Mouse (Mus musculus): ENCODE data around the gene Bnc2. TPM values are rescaled to one million over a fixed set of nuclear protein-coding genes. Genes with fewer than 3 reads are reported as not detected.

The Bnc2 gene
- polyA plus RNA-seq, 1 experiment = 1.1 TPM

DNA sequence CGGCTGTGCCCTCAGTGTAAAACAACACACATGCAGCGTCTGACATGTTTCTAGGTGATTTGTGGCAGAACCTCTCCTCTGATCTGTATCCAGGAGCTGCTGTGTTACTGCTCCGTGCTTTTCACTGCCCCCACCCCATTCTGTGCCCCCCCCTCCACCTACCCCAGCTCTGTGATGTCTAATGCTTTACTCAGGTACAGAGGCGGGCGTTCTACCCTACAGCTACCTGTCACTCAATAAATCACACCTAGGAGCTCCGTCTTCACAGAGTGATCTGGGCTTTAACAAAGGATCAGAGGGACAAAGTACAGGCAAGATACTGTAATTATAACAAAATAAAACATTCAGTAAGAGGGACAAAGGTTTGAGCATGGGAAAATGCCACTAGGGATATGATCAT, 192.4 kb downstream of the Bnc2 start:
- H3K27me3 ChIP-seq (ENCODE audit: control insufficient read depth, insufficient read depth, low read length) = no peaks in the 10 kb centered on the region
- no peak overlapping the region for H3K4me3 ChIP-seq (ENCODE audit: low read depth, low read length)
- TF ChIP-seq POLR2A (IDR thresholded peaks at IDR 0.05; ENCODE audit: low read depth, low read length) (no peak), CTCF (IDR thresholded peaks at IDR 0.05; ENCODE audit: extremely low read depth, insufficient read length, insufficient replicate concordance, low read depth, low read length) (no peak)
- no peaks in the 10 kb centered on the region for H3K4me1 ChIP-seq (ENCODE audit: control insufficient read depth, insufficient read depth, insufficient read length, low read length)
- no peak overlapping the region for H3K27ac ChIP-seq (ENCODE audit: insufficient read depth, low read depth, low read length)
- H3K36me3 ChIP-seq (ENCODE audit: control insufficient read depth, insufficient read depth, low read length) = no peaks in the 10 kb centered on the region
- WGBS = 21% methylated on average over 6 of the region's 6 CpGs

GRCm38 (mm10) chr4:84472643-84473042, 202.4 kb downstream of the Bnc2 start:
- Histone ChIP-seq H3K4me3 (ENCODE audit: low read depth, low read length) (no peak overlapping the region), H3K27ac (ENCODE audit: insufficient read depth, low read depth, low read length) (no peak overlapping the region), H3K36me3 (ENCODE audit: control insufficient read depth, insufficient read depth, low read length) (no peaks in the 10 kb centered on the region), H3K4me1 (ENCODE audit: control insufficient read depth, insufficient read depth, insufficient read length, low read length) (no peaks in the 10 kb centered on the region), H3K27me3 (ENCODE audit: control insufficient read depth, insufficient read depth, low read length) (no peaks in the 10 kb centered on the region)
- 55% methylated on average over 2 of the region's 2 CpGs for WGBS
- TF ChIP-seq POLR2A (IDR thresholded peaks at IDR 0.05; ENCODE audit: low read depth, low read length) = no peak
- no peak for TF ChIP-seq CTCF (IDR thresholded peaks at IDR 0.05; ENCODE audit: extremely low read depth, insufficient read length, insufficient replicate concordance, low read depth, low read length)

DNA sequence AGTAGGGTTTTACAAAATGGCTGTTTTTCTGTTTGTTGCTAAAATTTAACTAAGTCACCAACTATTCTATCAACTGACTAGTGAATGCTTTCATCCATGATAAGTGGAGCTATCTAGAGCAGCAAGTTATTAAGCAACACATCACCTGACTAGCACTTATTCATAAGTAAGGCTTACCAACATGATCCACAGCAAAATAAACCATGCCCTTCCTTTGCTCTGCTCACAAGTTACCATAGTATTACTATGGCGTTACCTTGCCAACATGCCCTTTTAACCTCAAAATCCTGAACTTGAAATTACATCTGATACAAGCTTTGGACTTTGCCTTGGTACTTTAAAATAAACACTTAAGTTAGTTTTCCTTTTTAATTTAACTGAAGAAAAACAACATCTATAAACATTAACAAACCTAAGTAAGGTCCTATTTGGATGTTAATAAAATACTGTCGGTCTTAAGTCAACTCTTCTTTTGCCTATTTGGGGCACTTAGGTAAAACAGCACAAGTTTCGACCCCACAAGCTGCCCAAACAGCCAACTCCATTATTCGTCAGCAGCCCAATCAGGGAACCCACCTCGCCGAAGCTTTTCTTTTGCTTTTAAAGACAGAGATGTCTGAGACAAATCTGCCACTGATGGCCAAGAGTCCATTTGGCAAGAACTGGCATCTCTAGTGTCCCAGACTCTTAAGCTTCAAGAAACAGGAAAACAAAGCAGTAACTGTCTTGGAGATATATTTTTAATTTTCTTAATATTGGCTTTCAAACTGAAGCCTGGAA, 204.8 kb downstream of the Bnc2 start:
- TF ChIP-seq POLR2A (IDR thresholded peaks at IDR 0.05; ENCODE audit: low read depth, low read length) (no peak), CTCF (IDR thresholded peaks at IDR 0.05; ENCODE audit: extremely low read depth, insufficient read length, insufficient replicate concordance, low read depth, low read length) (no peak)
- Histone ChIP-seq H3K36me3 (ENCODE audit: control insufficient read depth, insufficient read depth, low read length) (no peaks in the 10 kb centered on the region), H3K4me3 (ENCODE audit: low read depth, low read length) (no peak overlapping the region), H3K27me3 (ENCODE audit: control insufficient read depth, insufficient read depth, low read length) (no peaks in the 10 kb centered on the region), H3K27ac (ENCODE audit: insufficient read depth, low read depth, low read length) (no peak overlapping the region), H3K4me1 (ENCODE audit: control insufficient read depth, insufficient read depth, insufficient read length, low read length) (no peaks in the 10 kb centered on the region)
- WGBS = 76% methylated on average over 6 of the region's 6 CpGs

- H3K36me3 ChIP-seq (ENCODE audit: control insufficient read depth, insufficient read depth, low read length) = no peaks in the 10 kb centered on the region
- no peak overlapping the region for H3K27ac ChIP-seq (ENCODE audit: insufficient read depth, low read depth, low read length)
- H3K4me1 ChIP-seq (ENCODE audit: control insufficient read depth, insufficient read depth, insufficient read length, low read length) = no peaks in the 10 kb centered on the region
- H3K4me3 ChIP-seq (ENCODE audit: low read depth, low read length) = no peak overlapping the region
- WGBS = 85% methylated on average over 4 of the region's 4 CpGs
- TF ChIP-seq CTCF (IDR thresholded peaks at IDR 0.05; ENCODE audit: extremely low read depth, insufficient read length, insufficient replicate concordance, low read depth, low read length) (no peak), POLR2A (IDR thresholded peaks at IDR 0.05; ENCODE audit: low read depth, low read length) (no peak)
- no peaks in the 10 kb centered on the region for H3K27me3 ChIP-seq (ENCODE audit: control insufficient read depth, insufficient read depth, low read length)
Measured at GRCm38 (mm10) chr4:84469400-84469799, 205.7 kb downstream of the Bnc2 start.

GRCm38 (mm10) chr4:84467722-84468121, 207.4 kb downstream of the Bnc2 start:
- Histone ChIP-seq H3K27me3 (ENCODE audit: control insufficient read depth, insufficient read depth, low read length) (no peaks in the 10 kb centered on the region), H3K4me1 (ENCODE audit: control insufficient read depth, insufficient read depth, insufficient read length, low read length) (no peaks in the 10 kb centered on the region), H3K27ac (ENCODE audit: insufficient read depth, low read depth, low read length) (no peak overlapping the region), H3K36me3 (ENCODE audit: control insufficient read depth, insufficient read depth, low read length) (no peaks in the 10 kb centered on the region), H3K4me3 (ENCODE audit: low read depth, low read length) (no peak overlapping the region)
- 85% methylated on average over 3 of the region's 3 CpGs for WGBS
- TF ChIP-seq POLR2A (IDR thresholded peaks at IDR 0.05; ENCODE audit: low read depth, low read length) = no peak
- TF ChIP-seq CTCF (IDR thresholded peaks at IDR 0.05; ENCODE audit: extremely low read depth, insufficient read length, insufficient replicate concordance, low read depth, low read length) = no peak

DNA sequence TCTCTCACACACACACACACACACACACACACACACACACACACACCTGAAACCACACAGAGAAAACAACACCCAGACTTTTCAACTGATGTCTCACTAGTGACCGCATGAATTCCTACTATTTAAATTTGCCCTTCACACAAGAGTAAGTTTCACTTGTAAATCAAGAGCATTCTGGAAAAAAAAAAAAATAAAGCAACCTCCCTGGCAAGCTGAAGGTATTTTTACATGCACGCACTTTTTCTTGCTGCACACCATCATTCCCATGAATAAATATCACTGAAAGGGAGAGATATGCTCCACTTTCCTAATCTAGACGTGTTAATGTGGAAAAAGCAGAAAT, 216.9 kb downstream of the Bnc2 start:
- no peaks in the 10 kb centered on the region for H3K36me3 ChIP-seq (ENCODE audit: control insufficient read depth, insufficient read depth, low read length)
- TF ChIP-seq CTCF (IDR thresholded peaks at IDR 0.05; ENCODE audit: extremely low read depth, insufficient read length, insufficient replicate concordance, low read depth, low read length) (no peak), POLR2A (IDR thresholded peaks at IDR 0.05; ENCODE audit: low read depth, low read length) (no peak)
- WGBS = 80% methylated on average over 3 of the region's 3 CpGs
- no peak overlapping the region for H3K4me3 ChIP-seq (ENCODE audit: low read depth, low read length)
- no peak overlapping the region for H3K27ac ChIP-seq (ENCODE audit: insufficient read depth, low read depth, low read length)
- no peaks in the 10 kb centered on the region for H3K27me3 ChIP-seq (ENCODE audit: control insufficient read depth, insufficient read depth, low read length)
- H3K4me1 ChIP-seq (ENCODE audit: control insufficient read depth, insufficient read depth, insufficient read length, low read length) = no peaks in the 10 kb centered on the region

- WGBS = 82% methylated on average over 10 of the region's 10 CpGs
- Histone ChIP-seq H3K27me3 (ENCODE audit: control insufficient read depth, insufficient read depth, low read length) (no peaks in the 10 kb centered on the region), H3K36me3 (ENCODE audit: control insufficient read depth, insufficient read depth, low read length) (no peaks in the 10 kb centered on the region), H3K4me1 (ENCODE audit: control insufficient read depth, insufficient read depth, insufficient read length, low read length) (no peaks in the 10 kb centered on the region), H3K27ac (ENCODE audit: insufficient read depth, low read depth, low read length) (no peak overlapping the region), H3K4me3 (ENCODE audit: low read depth, low read length) (no peak overlapping the region)
- TF ChIP-seq CTCF (IDR thresholded peaks at IDR 0.05; ENCODE audit: extremely low read depth, insufficient read length, insufficient replicate concordance, low read depth, low read length) = no peak
- TF ChIP-seq POLR2A (IDR thresholded peaks at IDR 0.05; ENCODE audit: low read depth, low read length) = no peak
Measured at GRCm38 (mm10) chr4:84457512-84458217, 217.4 kb downstream of the Bnc2 start.
